Mouse (Mus musculus) bone marrow, adult 2 months (tissue): ENCODE results near the gene Atp8b4. TPM values are rescaled to one million over a fixed set of nuclear protein-coding genes. Genes with fewer than 3 reads are reported as not detected.

Experiments
- H3K27ac ChIP-seq: fragments of 200-500 bp; 2 replicates; pipeline ENCODE4 v1.5.1; 2012; ENCODE audit warnings: low read depth, mild to moderate bottlenecking, control low read depth, inconsistent platforms, low read length; ENCODE audit not compliant: control insufficient read depth, poor library complexity, insufficient read depth
- H3K4me1 ChIP-seq: fragments of 200-500 bp; 2 replicates; pipeline ENCODE4 v1.6.1; 2011; ENCODE audit warnings: low read length; ENCODE audit not compliant: control insufficient read depth, insufficient read depth
- H3K4me3 ChIP-seq: fragments of 200-500 bp; replicated peaks from 2 replicates; pipeline ENCODE3; 2011; ENCODE audit warnings: mild to moderate bottlenecking, low read depth, low read length, control low read depth; ENCODE audit not compliant: control insufficient read depth
- CTCF ChIP-seq: fragments of 200-500 bp; IDR thresholded peaks from 2 replicates; pipeline ENCODE4 v1.5.1; 2011; ENCODE audit warnings: low read length, control low read depth; ENCODE audit not compliant: control insufficient read depth, insufficient read depth
- POLR2A ChIP-seq: fragments of 200-500 bp; IDR thresholded peaks from 2 replicates; pipeline ENCODE4 v1.6.1; 2011; ENCODE audit warnings: low read depth, mild to moderate bottlenecking, control low read depth, low read length, borderline replicate concordance; ENCODE audit not compliant: control insufficient read depth
- WGBS: fragments of 180-500 bp; shearing (Covaris S2); methylation state at CpG from one replicate; pipeline ENCODE4 v1.1.7; 2018; 5-methylcytosine and 5-hydroxymethylcytosine counted together
- polyA plus RNA-seq: library from polyadenylated mRNA; stranded (reverse); fragments of >200 nt; gene quantifications from 2 replicates; pipeline ENCODE4 v1.2.4, GENCODE M21; 2011; ENCODE audit warnings: low replicate concordance; ENCODE audit not compliant: missing spikeins, insufficient read depth, insufficient read length

The Atp8b4 gene
- polyA plus RNA-seq, 1 experiment, result 25.1 TPM

DNA sequence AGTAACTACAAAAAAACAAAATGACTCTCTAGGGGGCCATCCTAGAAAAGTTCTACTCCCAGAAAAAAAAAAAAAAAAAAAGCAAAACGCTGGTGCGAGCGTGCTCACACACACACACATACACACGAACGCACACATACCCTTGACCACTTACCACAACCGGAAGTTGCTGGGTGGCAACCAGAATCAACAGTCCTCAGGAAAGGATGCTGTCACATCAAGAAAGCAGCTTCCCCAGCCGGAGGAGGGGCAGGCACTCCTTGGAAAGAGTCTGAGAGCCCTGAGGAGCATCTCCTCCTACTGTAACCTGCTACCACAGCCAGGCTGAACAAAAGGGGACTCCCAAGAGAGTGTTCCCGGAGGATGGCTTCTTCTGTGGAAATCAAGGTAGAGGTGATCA lies 744 bp downstream of the Atp8b4 start:
- 4% methylated on average over 8 of the region's 8 CpGs for WGBS
- peak overlapping the region; percentile 94 for H3K4me3 ChIP-seq
- peaks cover 7% of the 10 kb centered on the region; the same call in 1 of the 2 replicates for H3K4me1 ChIP-seq
- no peak for TF ChIP-seq CTCF
- no peak for TF ChIP-seq POLR2A
- peak overlapping the region; percentile 86 for H3K27ac ChIP-seq

- Histone ChIP-seq H3K4me1 (peaks cover 7% of the 10 kb centered on the region; the same call in 1 of the 2 replicates), H3K4me3 (peak overlapping the region; percentile 94), H3K27ac (peak overlapping the region; percentile 86; the same call in 1 of the 2 replicates)
- TF ChIP-seq CTCF (no peak), POLR2A (no peak)
- 27% methylated on average over 11 of the region's 11 CpGs for WGBS
Measured at GRCm38 (mm10) chr2:126498761-126499452, 1.6 kb downstream of the Atp8b4 start.

- peak overlapping the region; percentile 55 for H3K27ac ChIP-seq
- TF ChIP-seq CTCF (no peak), POLR2A (no peak)
- 16% methylated on average over 9 of the region's 9 CpGs for WGBS
- peaks cover 8% of the 10 kb centered on the region; the same call in 1 of the 2 replicates for H3K4me1 ChIP-seq
- H3K4me3 ChIP-seq, result no peak overlapping the region
Measured at GRCm38 (mm10) chr2:126496838-126497237, 3.6 kb downstream of the Atp8b4 start.

DNA sequence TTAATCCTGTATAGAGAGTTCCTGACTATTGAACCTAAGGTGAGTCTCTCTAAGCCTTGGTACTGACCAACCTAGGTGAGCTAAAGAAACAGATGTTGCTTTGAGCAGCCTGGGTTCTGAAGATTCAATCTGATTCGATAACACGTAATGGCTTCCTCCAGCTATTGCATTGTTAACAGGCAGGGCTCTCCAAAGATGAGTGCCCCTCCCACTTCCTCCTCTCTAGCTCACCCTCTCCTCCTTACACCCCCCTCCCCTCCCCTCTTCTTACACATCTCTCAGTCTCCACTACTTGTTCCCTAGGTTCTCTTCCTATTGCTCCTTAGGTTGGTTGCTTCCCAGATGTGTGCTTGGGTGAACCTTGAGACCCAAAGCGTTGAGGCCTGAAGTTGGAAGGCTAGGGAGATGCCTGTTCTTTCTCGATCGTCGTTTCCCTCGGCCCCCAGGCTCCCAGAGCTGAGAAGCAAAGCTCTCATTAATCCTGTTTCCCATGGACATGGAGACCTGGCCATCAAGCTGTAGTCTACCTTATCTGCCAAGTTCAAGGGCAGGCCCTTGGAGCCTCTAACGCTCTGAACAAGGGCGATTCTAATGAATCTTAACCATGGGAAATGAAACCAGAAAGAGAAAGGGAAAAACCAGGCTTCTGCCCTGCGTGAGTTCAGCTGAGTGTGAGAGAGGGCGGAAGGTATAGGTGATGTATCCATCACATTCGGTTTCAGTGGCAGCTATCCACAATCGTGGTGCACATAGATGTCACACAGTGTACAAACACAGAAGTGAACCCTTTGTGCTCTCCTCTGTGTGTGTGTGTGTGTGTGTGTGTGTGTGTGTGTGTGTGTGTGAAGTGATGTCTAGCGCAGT lies 4.4 kb downstream of the Atp8b4 start:
- TF ChIP-seq POLR2A (no peak), CTCF (no peak)
- WGBS, result 42% methylated on average over 14 of the region's 14 CpGs
- H3K27ac ChIP-seq, result peak overlapping the region; percentile 86
- peak overlapping the region; percentile 30 for H3K4me3 ChIP-seq
- H3K4me1 ChIP-seq, result peaks cover 10% of the 10 kb centered on the region

GRCm38 (mm10) chr2:126495230-126495629 lies 5.2 kb downstream of the Atp8b4 start:
- TF ChIP-seq POLR2A (no peak), CTCF (no peak)
- WGBS, result 83% methylated on average over 7 of the region's 7 CpGs
- Histone ChIP-seq H3K27ac (no peak overlapping the region), H3K4me3 (no peak overlapping the region), H3K4me1 (peaks cover 10% of the 10 kb centered on the region)

- TF ChIP-seq POLR2A, result no peak
- no peak for TF ChIP-seq CTCF
- H3K4me3 ChIP-seq, result no peak overlapping the region
- WGBS, result 78% methylated on average over 8 of the region's 8 CpGs
- peaks cover 10% of the 10 kb centered on the region for H3K4me1 ChIP-seq
- no peak overlapping the region for H3K27ac ChIP-seq
Measured at GRCm38 (mm10) chr2:126493306-126493705, 7.2 kb downstream of the Atp8b4 start.

- no peak overlapping the region for H3K4me3 ChIP-seq
- TF ChIP-seq POLR2A, result no peak
- TF ChIP-seq CTCF, result no peak
- peaks cover 10% of the 10 kb centered on the region for H3K4me1 ChIP-seq
- H3K27ac ChIP-seq, result no peak overlapping the region
- 51% methylated on average over 5 of the region's 5 CpGs for WGBS
Measured at GRCm38 (mm10) chr2:126492713-126493112, 7.8 kb downstream of the Atp8b4 start.

- WGBS, result under 1% methylated on average over 4 of the region's 4 CpGs
- Histone ChIP-seq H3K4me1 (peaks cover 8% of the 10 kb centered on the region), H3K4me3 (peak overlapping the region; percentile 86), H3K27ac (peak overlapping the region; percentile 85; the same call in 1 of the 2 replicates)
- no peak for TF ChIP-seq CTCF
- no peak for TF ChIP-seq POLR2A
Measured at GRCm38 (mm10) chr2:126491446-126491845, 9.0 kb downstream of the Atp8b4 start.
